Mouse (Mus musculus): Measurements from ENCODE around the gene Olfr491. TPM values are rescaled to one million over a fixed set of nuclear protein-coding genes. Genes with fewer than 3 reads are reported as not detected.

Gene Olfr491
- polyA plus RNA-seq (2015; fragmentation: Nextera tagmentation; extraction: Ambion mirVana): not detected in 2 replicates

DNA sequence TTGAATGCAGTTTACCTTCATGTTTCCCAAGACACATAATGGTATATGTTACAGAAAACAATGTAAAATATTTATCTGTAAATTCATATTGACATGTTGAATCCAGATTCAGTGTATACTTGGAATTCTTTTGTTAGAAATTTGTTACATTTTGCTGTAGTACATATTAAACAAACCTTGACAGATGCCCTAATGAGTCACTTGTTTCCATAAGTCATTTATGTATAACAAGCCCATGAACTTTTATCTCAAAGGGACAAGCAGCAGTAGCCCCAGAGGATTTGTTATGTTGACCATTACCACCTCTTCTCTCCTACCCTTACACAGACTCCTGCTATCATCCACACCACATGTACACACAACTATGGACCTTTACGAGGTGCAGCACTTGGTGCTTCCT, at the start of gene Olfr491:
TSS of gene Olfr491 (plus strand) at position 301 of the 400 bp plus-strand sequence.
- Histone ChIP-seq H3K9me3 (replicated peaks) (no peaks in the 10 kb centered on the region), H3K4me3 (no peak within 1 kb of the TSS), H3K4me2 (no peak within 1 kb of the TSS), H3K9ac (no peak within 1 kb of the TSS), H3K27ac (no peak within 1 kb of the TSS), H3K36me3 (no peaks in the 10 kb centered on the region), H3K27me3 (no peaks in the 10 kb centered on the region), H3K4me1 (replicated peaks) (no peaks in the 10 kb centered on the region)
- 48% methylated on average over 1 of the region's 1 CpGs for WGBS
- no peak for ATAC-seq (replicated peaks; ENCODE audit: insufficient number of reproducible peaks, insufficient read depth, low FRiP score, low read depth)

DNA sequence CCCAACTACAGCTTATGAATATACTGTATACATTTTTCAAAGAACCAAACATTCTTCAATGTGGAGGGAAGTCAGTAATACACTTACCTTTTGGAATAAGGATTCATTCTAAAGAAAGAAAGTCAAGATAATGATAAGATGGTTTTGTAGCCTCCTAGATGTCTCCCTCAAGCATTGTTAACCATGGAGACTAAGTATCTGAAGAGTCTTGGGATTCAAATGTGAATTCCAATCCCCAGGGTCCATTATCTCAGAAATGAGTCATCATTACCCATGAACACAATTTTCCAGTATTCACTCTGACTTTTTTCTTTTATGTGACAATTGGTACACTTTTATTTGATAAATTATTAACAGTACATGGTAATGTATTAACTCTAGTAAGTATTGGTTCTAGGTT, 24.4 kb upstream of the Olfr491 start, which contains the start of gene Olfr490:
TSS of gene Olfr490 (minus strand) at position 101 of the 400 bp plus-strand sequence.
- Histone ChIP-seq H3K36me3 (no peaks in the 10 kb centered on the region), H3K4me1 (replicated peaks) (no peaks in the 10 kb centered on the region), H3K4me2 (no peak within 1 kb of the TSS), H3K27ac (no peak within 1 kb of the TSS), H3K9ac (no peak within 1 kb of the TSS), H3K4me3 (no peak within 1 kb of the TSS), H3K27me3 (no peaks in the 10 kb centered on the region), H3K9me3 (replicated peaks) (no peaks in the 10 kb centered on the region)
- no peak for ATAC-seq (replicated peaks; ENCODE audit: insufficient number of reproducible peaks, insufficient read depth, low FRiP score, low read depth)

DNA sequence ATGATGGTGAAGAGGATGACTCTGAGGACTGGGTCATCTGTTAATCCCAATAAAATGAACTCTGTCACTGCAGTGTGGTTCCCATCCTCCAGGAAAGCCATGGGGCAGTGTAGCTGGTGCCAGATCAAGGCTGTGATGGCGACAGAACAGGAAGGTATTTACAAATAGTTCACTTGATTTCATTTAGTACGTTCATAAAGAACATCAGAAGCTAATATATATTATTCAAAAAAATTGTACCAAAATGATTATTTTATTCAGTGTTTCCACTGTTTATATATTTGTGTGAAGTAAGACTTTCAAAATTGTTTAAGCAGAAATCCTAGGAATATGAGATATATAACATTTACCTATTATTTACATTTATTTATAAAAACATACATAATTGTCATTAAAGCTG, 10.3 kb downstream of the Olfr491 start, which contains the start of gene Olfr492:
TSS of gene Olfr492 (minus strand) at position 101 of the 400 bp plus-strand sequence.
- no peaks in the 10 kb centered on the region for H3K9me3 ChIP-seq (replicated peaks)
- no peaks in the 10 kb centered on the region for H3K36me3 ChIP-seq
- ATAC-seq (replicated peaks; ENCODE audit: insufficient number of reproducible peaks, insufficient read depth, low FRiP score, low read depth): no peak
- no peak within 1 kb of the TSS for H3K4me2 ChIP-seq
- WGBS: 72% methylated on average over 2 of the region's 2 CpGs
- H3K4me3 ChIP-seq: no peak within 1 kb of the TSS
- no peak within 1 kb of the TSS for H3K9ac ChIP-seq
- H3K27me3 ChIP-seq: no peaks in the 10 kb centered on the region
- no peaks in the 10 kb centered on the region for H3K4me1 ChIP-seq (replicated peaks)
- no peak within 1 kb of the TSS for H3K27ac ChIP-seq

DNA sequence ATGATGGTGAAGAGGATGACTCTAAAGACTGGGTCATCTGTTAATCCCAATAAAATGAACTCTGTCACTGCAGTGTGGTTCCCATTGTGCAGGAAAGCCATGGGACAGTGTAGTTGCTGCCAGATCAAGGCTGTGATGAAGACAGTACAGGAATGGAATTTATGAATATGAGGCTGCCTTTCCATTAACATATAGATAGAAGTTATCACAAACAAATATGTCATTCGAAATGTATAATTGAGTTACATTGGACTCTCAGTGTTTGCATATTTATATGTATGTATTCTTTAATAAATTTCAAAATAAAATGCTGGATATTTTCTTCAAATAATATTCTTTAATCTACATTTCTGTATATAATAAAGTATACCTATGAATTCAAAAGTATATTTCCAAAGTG, 33.6 kb downstream of the Olfr491 start, which contains the start of gene Olfr493:
TSS of gene Olfr493 (minus strand) at position 101 of the 400 bp plus-strand sequence.
- H3K4me2 ChIP-seq: no peak within 1 kb of the TSS
- ATAC-seq (replicated peaks; ENCODE audit: insufficient number of reproducible peaks, insufficient read depth, low FRiP score, low read depth): no peak
- H3K27ac ChIP-seq: no peak within 1 kb of the TSS
- no peaks in the 10 kb centered on the region for H3K4me1 ChIP-seq (replicated peaks)
- no peaks in the 10 kb centered on the region for H3K9me3 ChIP-seq (replicated peaks)
- 58% methylated on average over 1 of the region's 1 CpGs for WGBS
- no peaks in the 10 kb centered on the region for H3K27me3 ChIP-seq
- H3K4me3 ChIP-seq: no peak within 1 kb of the TSS
- H3K9ac ChIP-seq: no peak within 1 kb of the TSS
- H3K36me3 ChIP-seq: no peaks in the 10 kb centered on the region

GRCm38 (mm10) chr7:108365035-108365434, 51.8 kb downstream of the Olfr491 start, which contains the start of gene Olfr494:
Olfr494 (plus strand) TSS chr7:108365335.
- no peak for ATAC-seq (replicated peaks; ENCODE audit: insufficient number of reproducible peaks, insufficient read depth, low FRiP score, low read depth)
- Histone ChIP-seq H3K4me3 (no peak within 1 kb of the TSS), H3K27me3 (no peaks in the 10 kb centered on the region), H3K4me2 (no peak within 1 kb of the TSS), H3K4me1 (replicated peaks) (no peaks in the 10 kb centered on the region), H3K27ac (no peak within 1 kb of the TSS), H3K9me3 (replicated peaks) (no peaks in the 10 kb centered on the region), H3K9ac (no peak within 1 kb of the TSS), H3K36me3 (no peaks in the 10 kb centered on the region)
- 65% methylated on average over 3 of the region's 3 CpGs for WGBS

Other genes with a start within 250 kb of the Olfr491 start
- not detected in 2 replicates for gene Olfr480, start 246.1 kb upstream of the Olfr491 start, polyA plus RNA-seq (2015; fragmentation: Nextera tagmentation; extraction: Ambion mirVana)
- not detected in 2 replicates for gene Olfr481, start 233.6 kb upstream of the Olfr491 start, polyA plus RNA-seq (2015; fragmentation: Nextera tagmentation; extraction: Ambion mirVana)
- 0.08 TPM in 1 of 2 replicates, not detected in the other for gene Olfr482, start 215.9 kb upstream of the Olfr491 start, polyA plus RNA-seq (2015; fragmentation: Nextera tagmentation; extraction: Ambion mirVana)
- not detected in 2 replicates for gene Olfr483, start 212.6 kb upstream of the Olfr491 start, polyA plus RNA-seq (2015; fragmentation: Nextera tagmentation; extraction: Ambion mirVana)
- not detected in 2 replicates for gene Olfr484, start 186.0 kb upstream of the Olfr491 start, polyA plus RNA-seq (2015; fragmentation: Nextera tagmentation; extraction: Ambion mirVana)
- gene Olfr485, start 153.6 kb upstream of the Olfr491 start, polyA plus RNA-seq (2015; fragmentation: Nextera tagmentation; extraction: Ambion mirVana): not detected in 2 replicates
- gene Olfr486, start 140.7 kb upstream of the Olfr491 start, polyA plus RNA-seq (2015; fragmentation: Nextera tagmentation; extraction: Ambion mirVana): not detected in 2 replicates
- gene Olfr487, start 98.8 kb upstream of the Olfr491 start, polyA plus RNA-seq (2015; fragmentation: Nextera tagmentation; extraction: Ambion mirVana): not detected in 2 replicates
- not detected in 2 replicates for gene Olfr488, start 55.1 kb upstream of the Olfr491 start, polyA plus RNA-seq (2015; fragmentation: Nextera tagmentation; extraction: Ambion mirVana)
- gene Olfr490, start 24.5 kb upstream of the Olfr491 start, polyA plus RNA-seq (2015; fragmentation: Nextera tagmentation; extraction: Ambion mirVana): not detected in 2 replicates
- gene Olfr492, start 10.2 kb downstream of the Olfr491 start, polyA plus RNA-seq (2015; fragmentation: Nextera tagmentation; extraction: Ambion mirVana): not detected in 2 replicates
- gene Olfr493, start 33.5 kb downstream of the Olfr491 start, polyA plus RNA-seq (2015; fragmentation: Nextera tagmentation; extraction: Ambion mirVana): not detected in 2 replicates
- not detected in 2 replicates for gene Olfr494, start 51.9 kb downstream of the Olfr491 start, polyA plus RNA-seq (2015; fragmentation: Nextera tagmentation; extraction: Ambion mirVana)
- gene Olfr495, start 79.7 kb downstream of the Olfr491 start, polyA plus RNA-seq (2015; fragmentation: Nextera tagmentation; extraction: Ambion mirVana): not detected in 2 replicates
- not detected in 2 replicates for gene Olfr497, start 107.0 kb downstream of the Olfr491 start, polyA plus RNA-seq (2015; fragmentation: Nextera tagmentation; extraction: Ambion mirVana)
- not detected in 2 replicates for gene Olfr498, start 151.9 kb downstream of the Olfr491 start, polyA plus RNA-seq (2015; fragmentation: Nextera tagmentation; extraction: Ambion mirVana)
- gene Olfr502, start 211.6 kb downstream of the Olfr491 start, polyA plus RNA-seq (2015; fragmentation: Nextera tagmentation; extraction: Ambion mirVana): not detected in 2 replicates
- gene Olfr503, start 231.1 kb downstream of the Olfr491 start, polyA plus RNA-seq (2015; fragmentation: Nextera tagmentation; extraction: Ambion mirVana): not detected in 2 replicates

All from heart, embryonic 15.5 days (tissue).